Mouse (Mus musculus) ovary, postnatal 10 days (tissue): ENCODE measurements around the gene Epas1.
A peak's percentile ranks its signal among the peaks of the same experiment; 100 is the strongest.

Experiments
- DNase-seq: peaks from one replicate; pipeline ENCODE4 v3.0.0; 2022; ENCODE audit warnings: low spot score

Epas1 gene

GRCm38 (mm10) chr17:86753130-86753821 is at the start of gene Epas1:
Gene Epas1 (plus strand): TSS chr17:86753700.
- peak; percentile 75 for DNase-seq

- no peak for DNase-seq
Measured at GRCm38 (mm10) chr17:86705236-86705635, 48.3 kb upstream of the Epas1 start.

- DNase-seq = no peak
Measured at GRCm38 (mm10) chr17:86706467-86706866, 47.0 kb upstream of the Epas1 start.

- DNase-seq = no peak
Measured at GRCm38 (mm10) chr17:86709803-86710202, 43.7 kb upstream of the Epas1 start.

GRCm38 (mm10) chr17:86710379-86710778 is 43.1 kb upstream of the Epas1 start:
- DNase-seq = no peak

- DNase-seq = no peak
Measured at GRCm38 (mm10) chr17:86711949-86712348, 41.6 kb upstream of the Epas1 start.

GRCm38 (mm10) chr17:86712601-86713000 is 40.9 kb upstream of the Epas1 start:
- DNase-seq = no peak

- DNase-seq = no peak
Measured at GRCm38 (mm10) chr17:86713591-86713990, 39.9 kb upstream of the Epas1 start.

- DNase-seq = no peak
Measured at GRCm38 (mm10) chr17:86724786-86725415, 28.6 kb upstream of the Epas1 start.

GRCm38 (mm10) chr17:86726480-86726879 is 27.0 kb upstream of the Epas1 start:
- DNase-seq = no peak

GRCm38 (mm10) chr17:86727031-86727430 is 26.5 kb upstream of the Epas1 start:
- DNase-seq = no peak

GRCm38 (mm10) chr17:86731273-86731672 is 22.2 kb upstream of the Epas1 start:
- DNase-seq = no peak

GRCm38 (mm10) chr17:86732024-86732423 is 21.5 kb upstream of the Epas1 start:
- DNase-seq = peak; percentile 31

GRCm38 (mm10) chr17:86732522-86732921 is 21.0 kb upstream of the Epas1 start:
- DNase-seq = no peak

GRCm38 (mm10) chr17:86733644-86734043 is 19.9 kb upstream of the Epas1 start:
- DNase-seq = no peak

GRCm38 (mm10) chr17:86738477-86738876 is 15.0 kb upstream of the Epas1 start:
- DNase-seq = no peak

GRCm38 (mm10) chr17:86743351-86743941 is 10.1 kb upstream of the Epas1 start:
- no peak for DNase-seq

- DNase-seq = no peak
Measured at GRCm38 (mm10) chr17:86744943-86745342, 8.6 kb upstream of the Epas1 start.

GRCm38 (mm10) chr17:86751373-86751871 is 2.1 kb upstream of the Epas1 start:
- DNase-seq = no peak

- peak; percentile 18 for DNase-seq
Measured at GRCm38 (mm10) chr17:86753931-86754805, 668 bp downstream of the Epas1 start.

GRCm38 (mm10) chr17:86754806-86755571 is 1.5 kb downstream of the Epas1 start:
- no peak for DNase-seq
